Mouse (Mus musculus) cerebellum, adult 11 months (tissue): Measurements from ENCODE around the gene Wee2.

ENCODE experiments used
- DNase-seq: peaks from one replicate; pipeline ENCODE4 v3.0.0; 2022

Gene Wee2

GRCm38 (mm10) chr6:40436047-40436483 is 2.8 kb upstream of the Wee2 start, which contains the start of gene E330009J07Rik:
Gene E330009J07Rik, minus strand, starts transcription at chr6:40436135.
- DNase-seq: peak; percentile 93

GRCm38 (mm10) chr6:40439731-40440130 is 843 bp downstream of the Wee2 start:
- DNase-seq: no peak

- DNase-seq: no peak
These were observed 2.4 kb downstream of the Wee2 start for GRCm38 (mm10) chr6:40441276-40441675.

GRCm38 (mm10) chr6:40441755-40442154 is 2.9 kb downstream of the Wee2 start:
- no peak for DNase-seq

DNA sequence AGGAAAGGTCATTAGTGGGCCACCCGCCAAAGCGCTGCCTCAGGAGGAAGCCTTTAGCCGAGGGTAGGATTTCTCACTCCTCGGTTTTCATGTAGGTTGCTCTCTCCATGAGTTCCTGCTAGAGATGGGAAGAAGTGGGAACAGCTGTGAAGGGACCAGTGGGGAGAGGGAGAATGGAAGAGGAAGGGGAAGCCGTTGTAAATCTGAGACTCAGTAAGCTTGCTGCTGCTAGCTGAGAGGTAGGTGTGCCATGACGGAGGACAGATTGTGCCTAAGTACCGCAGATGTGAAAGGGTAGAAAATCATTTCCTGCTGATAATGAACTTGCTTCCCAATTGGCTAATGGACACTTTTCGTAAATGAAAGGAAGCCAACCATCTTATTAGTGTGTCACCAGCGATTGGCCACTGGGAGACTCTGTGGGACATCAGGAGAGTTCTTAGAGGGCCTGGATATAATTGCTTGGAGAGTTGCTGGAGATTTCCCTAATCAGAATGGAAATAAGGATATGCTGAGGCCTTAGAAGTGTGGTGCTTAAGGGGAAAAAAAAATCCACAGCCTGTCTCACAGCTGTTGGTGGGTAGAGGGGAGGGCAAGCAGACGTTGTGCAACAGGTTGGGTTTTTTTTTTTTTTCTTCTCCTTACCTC is 4.5 kb downstream of the Wee2 start:
- no peak for DNase-seq

DNA sequence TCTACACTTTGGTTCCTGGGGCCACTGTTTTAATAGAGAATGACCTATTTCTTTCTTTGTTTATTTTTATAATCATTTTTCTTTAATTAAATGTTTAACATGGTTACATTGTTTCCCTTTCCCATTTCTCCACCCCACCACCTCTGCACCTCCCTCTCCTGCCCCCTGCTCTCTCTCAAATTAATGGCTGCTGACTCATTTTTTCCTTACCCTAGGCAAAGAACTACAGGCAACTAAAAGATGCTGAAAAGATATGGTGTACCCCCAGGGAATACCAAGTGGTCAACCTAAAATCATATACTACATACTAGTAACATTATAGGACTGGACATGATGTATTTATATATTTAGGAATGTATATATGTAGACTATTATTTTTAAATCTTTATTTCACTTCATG is 9.7 kb downstream of the Wee2 start:
- no peak for DNase-seq

DNA sequence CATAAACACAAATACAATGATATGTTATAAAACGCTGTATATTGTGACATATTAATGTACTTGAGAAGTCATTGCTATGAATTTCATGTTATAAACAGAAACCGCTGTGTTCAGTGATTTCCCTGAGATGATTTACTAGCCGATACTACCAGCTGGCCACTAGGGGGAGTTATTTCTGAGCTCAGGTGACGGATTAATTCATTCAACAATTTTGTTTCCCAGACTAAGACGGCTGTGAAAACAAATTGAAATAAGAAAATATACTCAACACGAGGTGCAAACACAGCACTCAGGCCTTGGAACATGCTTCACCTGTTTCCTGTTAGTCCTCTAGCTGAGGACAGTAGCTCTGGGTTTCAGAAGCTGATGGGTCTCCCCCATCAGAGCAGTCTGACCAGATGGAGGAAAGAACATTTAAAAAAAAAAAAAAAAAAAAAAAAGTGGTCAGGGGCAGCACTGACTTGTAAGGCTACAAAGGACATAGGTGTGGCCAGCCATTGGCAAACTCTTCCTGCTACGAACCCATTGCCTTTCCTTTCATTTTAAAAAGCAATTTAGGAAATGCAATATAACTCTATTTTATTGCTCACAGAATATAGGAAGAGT is 15.7 kb downstream of the Wee2 start:
- no peak for DNase-seq

- no peak for DNase-seq
These were observed 26.8 kb downstream of the Wee2 start for GRCm38 (mm10) chr6:40465710-40466109.

DNA sequence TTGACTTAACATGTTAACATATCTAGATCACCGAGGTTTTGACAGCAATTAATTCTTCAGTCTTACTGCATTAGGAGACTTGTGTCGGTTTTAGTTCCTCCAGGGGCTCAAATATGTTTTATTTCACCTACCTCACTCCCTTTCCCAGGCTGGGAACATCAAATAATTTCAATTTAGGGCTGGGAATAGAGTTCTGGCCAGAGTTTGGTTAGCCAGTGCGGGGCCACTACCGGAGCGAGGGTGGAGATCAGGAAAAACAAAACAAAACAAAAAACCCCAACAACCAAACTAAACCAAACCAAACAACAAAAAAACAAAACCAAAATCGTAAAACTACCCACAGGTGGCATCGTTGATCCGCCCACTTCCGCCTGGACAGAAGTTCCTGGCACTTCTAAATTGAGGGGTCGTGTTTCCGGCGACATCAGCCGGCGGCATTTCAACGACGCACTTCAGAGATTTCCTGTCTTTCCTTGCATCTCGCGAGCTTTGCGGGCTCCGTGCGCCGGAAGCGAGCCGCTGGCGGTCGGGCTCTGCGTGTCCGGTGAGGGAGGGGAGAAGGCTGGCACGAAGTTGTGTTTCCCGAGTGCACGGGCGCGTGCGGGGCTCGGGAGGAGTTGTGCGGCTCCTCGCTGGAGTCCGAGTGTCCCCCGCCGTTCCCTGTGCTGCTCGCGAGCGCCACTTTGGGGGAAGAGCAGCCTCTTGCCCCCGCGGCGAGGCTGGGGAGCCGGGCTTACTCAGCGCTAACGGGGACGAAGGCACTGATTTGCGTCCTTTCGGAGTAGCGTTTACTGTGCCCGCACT is 32.2 kb downstream of the Wee2 start, which contains the start of gene Ssbp1:
Gene Ssbp1, plus strand, starts transcription at position 437 of the 804 bp plus-strand sequence.
- DNase-seq: peak; percentile 87

DNA sequence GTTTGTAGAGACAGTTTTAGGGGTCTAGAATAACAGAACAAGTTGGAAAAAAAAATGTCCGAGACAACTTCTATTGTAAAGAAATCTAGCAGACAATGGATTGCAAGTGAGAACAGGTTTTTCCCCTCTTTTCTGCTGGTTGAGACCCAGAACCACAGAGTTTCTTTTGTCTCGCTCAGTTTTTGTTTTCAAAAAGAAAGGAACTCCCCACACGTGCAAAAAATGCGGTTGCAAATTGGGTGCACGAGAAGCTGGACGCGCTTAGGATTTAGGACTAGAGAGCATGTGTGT is 32.8 kb downstream of the Wee2 start:
- DNase-seq: no peak

DNA sequence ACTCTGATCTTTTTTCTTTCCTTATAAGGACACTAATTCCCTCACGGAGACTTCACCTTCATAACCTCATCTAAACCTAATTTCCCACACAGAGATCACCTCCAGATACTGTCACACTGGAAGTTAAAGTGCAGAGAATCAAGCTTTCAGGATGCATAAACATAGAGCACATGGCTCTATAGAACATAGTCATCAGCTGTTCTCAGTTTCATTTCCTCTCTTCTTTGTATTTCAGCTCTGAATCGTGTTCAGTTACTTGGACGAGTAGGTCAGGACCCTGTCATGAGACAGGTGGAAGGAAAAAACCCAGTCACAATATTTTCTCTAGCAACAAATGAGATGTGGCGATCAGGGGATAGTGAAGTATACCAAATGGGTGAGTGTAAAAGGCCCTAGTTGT is 37.2 kb downstream of the Wee2 start:
- no peak for DNase-seq

DNA sequence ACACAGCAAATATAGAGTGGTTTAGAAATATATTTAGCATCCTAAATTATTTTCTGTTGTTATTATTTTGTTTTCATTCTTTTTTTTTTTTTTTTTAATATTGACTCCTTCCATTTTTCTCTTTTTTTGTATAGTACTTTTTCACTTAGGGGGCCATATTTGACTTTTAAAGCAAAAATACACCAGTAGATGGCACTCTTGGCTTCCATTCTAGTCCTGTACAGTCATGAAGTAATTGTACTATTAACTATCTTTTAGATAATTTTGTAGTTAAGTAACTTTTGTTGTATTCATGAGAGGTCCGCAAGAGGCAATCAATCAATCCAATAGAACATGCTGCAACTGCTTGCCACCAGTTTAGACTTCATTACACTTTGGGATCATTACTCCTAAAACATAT is 40.8 kb downstream of the Wee2 start:
- no peak for DNase-seq

DNA sequence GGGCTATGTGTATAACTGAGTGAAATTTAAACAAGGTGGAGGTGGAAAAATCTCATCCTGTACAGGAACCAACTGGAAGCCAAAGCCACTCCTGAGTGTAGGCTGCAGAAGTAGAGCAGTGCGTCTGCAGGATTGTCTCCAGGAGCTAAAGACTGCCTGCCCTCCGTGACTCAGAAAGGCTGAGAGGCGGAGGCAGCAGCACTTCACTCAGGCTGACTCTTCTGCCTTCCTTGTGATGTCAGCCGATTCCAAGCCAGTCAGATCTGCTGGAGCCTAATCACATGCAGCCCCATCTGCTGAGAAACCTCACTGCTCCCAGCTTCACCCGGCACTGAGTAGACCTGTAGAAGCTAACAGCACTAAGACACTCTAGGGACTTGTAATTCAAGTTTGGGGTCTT is 43.4 kb downstream of the Wee2 start:
- DNase-seq: no peak

DNA sequence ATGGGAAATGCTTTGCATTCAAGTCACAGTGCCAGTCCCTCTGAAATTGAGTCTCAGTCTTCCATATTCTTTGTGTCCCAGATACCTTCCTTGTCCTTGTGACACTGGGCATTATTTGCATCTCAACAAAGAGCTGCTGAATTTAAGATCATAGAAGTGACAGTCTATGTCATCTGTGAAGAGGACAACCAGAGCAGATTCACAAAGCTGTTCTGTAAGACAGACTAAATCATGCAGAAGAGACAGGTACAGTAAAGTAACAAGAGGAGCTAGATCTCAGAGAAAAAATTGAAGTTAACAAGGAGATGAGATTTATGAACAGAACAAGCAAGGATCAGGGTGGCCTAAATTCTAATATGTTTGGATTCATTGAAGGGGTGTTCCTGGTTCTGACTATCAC is 52.0 kb downstream of the Wee2 start, which contains the start of gene Tas2r137:
Gene Tas2r137, plus strand, starts transcription at position 301 of the 400 bp plus-strand sequence.
- no peak for DNase-seq

DNA sequence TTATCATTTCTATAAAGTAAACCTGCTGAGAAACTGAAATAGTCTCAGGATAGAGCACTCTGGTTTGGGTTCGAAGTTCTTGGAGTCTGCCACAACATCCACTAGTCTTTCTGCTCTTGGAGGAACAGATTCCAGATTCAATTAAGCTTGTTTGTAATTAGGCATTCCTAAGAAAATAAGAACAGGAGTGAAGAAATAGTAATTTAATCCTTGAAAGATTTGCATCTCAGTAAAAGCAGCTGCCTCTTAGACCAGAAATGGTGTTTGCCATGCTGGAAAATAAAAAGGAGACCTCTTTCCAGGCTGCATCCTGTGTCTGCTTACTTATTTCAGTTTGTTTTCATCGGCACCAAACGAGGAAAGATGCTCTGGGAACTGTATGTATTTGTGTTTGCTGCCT is 54.3 kb downstream of the Wee2 start, which contains the start of gene Tas2r108:
Gene Tas2r108, plus strand, starts transcription at position 301 of the 400 bp plus-strand sequence.
- no peak for DNase-seq
